Mouse (Mus musculus) neural tube, embryonic 12.5 days (tissue): Measurements from ENCODE around the gene Lefty1. TPM values are rescaled to one million over a fixed set of nuclear protein-coding genes. Genes with fewer than 3 reads are reported as not detected.

Experiments used
- ATAC-seq: fragments of 200-750 bp; cut with Nextera tagmentation; 2 replicates; pipeline ENCODE4 v1.8.0; 2017; ENCODE audit warnings: low read depth, mild to moderate bottlenecking, moderate TSS enrichment, moderate library complexity; ENCODE audit not compliant: low FRiP score
- H3K27ac ChIP-seq: fragments of 300-500 bp; sonication (generic); 2 replicates; pipeline ENCODE4 v1.5.1; 2016
- H3K27me3 ChIP-seq: fragments of 300-500 bp; sonication (generic); replicated peaks from 2 replicates; pipeline ENCODE4 v1.6.1; 2016; ENCODE audit warnings: mild to moderate bottlenecking
- H3K36me3 ChIP-seq: fragments of 300-500 bp; sonication (generic); 2 replicates; pipeline ENCODE4 v1.6.1; 2016; ENCODE audit warnings: mild to moderate bottlenecking
- H3K4me1 ChIP-seq: fragments of 300-500 bp; sonication (generic); 2 replicates; pipeline ENCODE4 v1.6.1; 2016
- H3K4me2 ChIP-seq: fragments of 300-500 bp; sonication (generic); replicated peaks from 2 replicates; pipeline ENCODE4 v1.6.1; 2016; ENCODE audit warnings: mild to moderate bottlenecking
- H3K4me3 ChIP-seq: fragments of 300-500 bp; sonication (generic); 2 replicates; pipeline ENCODE4 v1.5.1; 2016
- H3K9ac ChIP-seq: fragments of 300-500 bp; sonication (generic); 2 replicates; pipeline ENCODE4 v1.6.1; 2016; ENCODE audit warnings: mild to moderate bottlenecking
- H3K9me3 ChIP-seq: fragments of 300-500 bp; sonication (generic); 2 replicates; pipeline ENCODE4 v1.6.1; 2016; ENCODE audit warnings: mild to moderate bottlenecking
- WGBS: fragments of 180-500 bp; shearing (Covaris S2); methylation state at CpG from one replicate; pipeline ENCODE4 v1.1.7; 2016; 5-methylcytosine and 5-hydroxymethylcytosine counted together
- polyA plus RNA-seq: library from polyadenylated mRNA; unstranded; fragments of >200 nt; fragmentation: Nextera tagmentation; extraction: Ambion mirVana; gene quantifications from 2 replicates; pipeline ENCODE4 v1.2.1, GENCODE M21; 2016

Lefty1 gene
- polyA plus RNA-seq, 1 experiment from 2014 or later, result 0.46 TPM

DNA sequence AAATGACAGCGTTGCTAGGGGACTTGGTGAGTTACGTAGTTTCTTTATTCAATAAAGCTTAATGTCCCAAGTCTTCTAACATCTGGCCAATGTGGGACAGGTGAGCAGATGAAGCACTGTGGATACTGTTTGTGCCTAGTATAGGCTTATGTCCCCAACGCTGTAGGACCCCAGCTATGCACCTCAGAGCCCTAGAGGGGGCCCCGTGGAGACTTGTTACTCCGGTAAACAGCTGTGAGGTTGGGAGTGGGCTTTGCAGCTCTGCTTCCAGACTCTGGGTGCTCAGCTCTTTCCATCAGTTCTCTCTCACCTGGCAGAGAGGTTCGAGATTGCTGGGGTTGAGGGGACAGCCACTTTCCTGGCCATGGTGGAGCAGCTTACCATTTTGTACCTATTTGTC lies 29.5 kb upstream of the Lefty1 start:
- Histone ChIP-seq H3K9ac (peak overlapping the region; percentile 93), H3K4me2 (peak overlapping the region; percentile 90), H3K27me3 (no peaks in the 10 kb centered on the region), H3K36me3 (peaks cover 27% of the 10 kb centered on the region), H3K9me3 (no peaks in the 10 kb centered on the region), H3K27ac (no peak overlapping the region), H3K4me3 (peak overlapping the region; percentile 79; the same call in 1 of the 2 replicates), H3K4me1 (peaks cover 18% of the 10 kb centered on the region)
- WGBS, result 69% methylated on average over 6 of the region's 6 CpGs
- no peak for ATAC-seq

DNA sequence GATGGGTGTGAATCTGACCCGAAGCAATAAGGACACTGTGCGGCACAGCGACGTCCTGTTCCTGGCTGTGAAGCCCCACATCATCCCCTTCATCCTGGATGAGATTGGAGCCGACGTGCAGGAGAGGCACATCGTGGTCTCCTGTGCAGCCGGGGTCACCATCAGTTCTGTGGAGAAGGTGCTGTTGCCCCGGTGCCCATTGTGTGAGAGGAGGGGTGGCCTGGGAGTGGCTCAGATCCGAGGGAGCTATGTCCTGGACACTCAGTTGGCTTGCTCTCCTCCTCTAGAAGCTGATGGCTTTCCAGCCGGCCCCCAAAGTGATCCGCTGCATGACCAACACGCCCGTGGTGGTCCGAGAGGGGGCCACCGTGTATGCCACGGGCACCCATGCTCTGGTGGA lies 28.9 kb upstream of the Lefty1 start:
- Histone ChIP-seq H3K9ac (no peak overlapping the region; the same call in 1 of the 2 replicates), H3K4me1 (peaks cover 18% of the 10 kb centered on the region), H3K4me2 (peak overlapping the region; percentile 90), H3K27ac (no peak overlapping the region), H3K4me3 (no peak overlapping the region), H3K9me3 (no peaks in the 10 kb centered on the region), H3K27me3 (no peaks in the 10 kb centered on the region), H3K36me3 (peaks cover 27% of the 10 kb centered on the region)
- WGBS, result 95% methylated on average over 17 of the region's 17 CpGs
- ATAC-seq, result no peak

DNA sequence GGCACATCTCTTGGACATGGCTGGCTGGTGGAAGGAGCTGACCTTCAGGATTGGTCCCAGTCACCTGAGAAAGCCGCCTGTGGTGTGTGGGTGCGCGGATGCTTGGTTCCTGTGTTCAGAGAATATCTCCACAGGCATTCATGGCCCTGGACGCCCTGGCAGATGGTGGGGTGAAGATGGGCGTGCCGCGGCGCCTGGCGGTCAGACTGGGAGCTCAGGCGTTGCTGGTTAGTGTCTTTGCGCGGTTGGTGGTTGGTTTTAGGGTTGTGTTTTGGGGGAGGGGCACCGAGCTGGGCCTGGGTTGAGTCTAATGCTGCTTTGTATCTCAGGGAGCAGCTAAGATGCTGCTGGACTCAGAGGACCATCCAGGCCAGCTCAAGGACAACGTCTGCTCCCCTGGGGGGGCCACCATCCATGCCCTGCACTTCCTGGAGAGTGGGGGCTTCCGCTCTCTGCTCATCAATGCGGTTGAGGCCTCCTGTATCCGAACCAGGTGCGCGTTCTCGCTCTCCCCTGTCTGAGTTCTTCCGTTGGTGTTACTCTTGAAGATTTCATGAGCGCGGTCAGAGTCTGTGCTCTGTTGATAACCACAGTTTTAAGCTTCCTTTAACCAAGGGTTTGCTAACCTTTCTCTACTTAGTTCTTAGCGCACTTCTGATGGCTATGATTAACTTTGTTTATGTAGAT lies 28.2 kb upstream of the Lefty1 start:
- Histone ChIP-seq H3K27me3 (no peaks in the 10 kb centered on the region), H3K4me3 (no peak overlapping the region), H3K36me3 (peaks cover 27% of the 10 kb centered on the region), H3K4me1 (peaks cover 18% of the 10 kb centered on the region), H3K9me3 (no peaks in the 10 kb centered on the region), H3K9ac (no peak overlapping the region), H3K4me2 (no peak overlapping the region), H3K27ac (no peak overlapping the region)
- ATAC-seq, result no peak
- WGBS, result 93% methylated on average over 24 of the region's 24 CpGs

DNA sequence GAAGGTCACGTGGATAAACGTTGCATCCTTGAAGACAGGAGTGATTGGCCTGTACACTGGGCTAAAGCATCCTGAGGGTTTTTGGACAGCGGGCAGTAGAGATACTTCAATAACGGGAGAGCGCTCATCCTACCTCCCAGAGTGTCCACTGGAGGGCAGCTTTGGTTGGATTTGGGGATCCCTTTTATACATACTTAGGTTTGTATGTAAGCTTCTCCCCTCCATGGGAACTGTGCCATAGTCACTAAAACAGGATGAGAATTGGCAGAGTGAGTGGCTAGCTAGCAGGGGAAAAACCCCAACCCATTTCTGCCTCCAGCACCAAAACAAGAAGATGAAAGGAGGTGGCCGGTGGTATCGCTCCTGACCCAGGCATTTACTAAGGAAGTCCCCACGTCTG lies 23.7 kb upstream of the Lefty1 start:
- Histone ChIP-seq H3K4me3 (no peak overlapping the region), H3K27ac (no peak overlapping the region), H3K9ac (no peak overlapping the region), H3K36me3 (peaks cover 23% of the 10 kb centered on the region), H3K4me1 (peaks cover 4% of the 10 kb centered on the region; the same call in 1 of the 2 replicates), H3K9me3 (no peaks in the 10 kb centered on the region), H3K27me3 (no peaks in the 10 kb centered on the region), H3K4me2 (no peak overlapping the region)
- 52% methylated on average over 8 of the region's 8 CpGs for WGBS
- ATAC-seq, result no peak

DNA sequence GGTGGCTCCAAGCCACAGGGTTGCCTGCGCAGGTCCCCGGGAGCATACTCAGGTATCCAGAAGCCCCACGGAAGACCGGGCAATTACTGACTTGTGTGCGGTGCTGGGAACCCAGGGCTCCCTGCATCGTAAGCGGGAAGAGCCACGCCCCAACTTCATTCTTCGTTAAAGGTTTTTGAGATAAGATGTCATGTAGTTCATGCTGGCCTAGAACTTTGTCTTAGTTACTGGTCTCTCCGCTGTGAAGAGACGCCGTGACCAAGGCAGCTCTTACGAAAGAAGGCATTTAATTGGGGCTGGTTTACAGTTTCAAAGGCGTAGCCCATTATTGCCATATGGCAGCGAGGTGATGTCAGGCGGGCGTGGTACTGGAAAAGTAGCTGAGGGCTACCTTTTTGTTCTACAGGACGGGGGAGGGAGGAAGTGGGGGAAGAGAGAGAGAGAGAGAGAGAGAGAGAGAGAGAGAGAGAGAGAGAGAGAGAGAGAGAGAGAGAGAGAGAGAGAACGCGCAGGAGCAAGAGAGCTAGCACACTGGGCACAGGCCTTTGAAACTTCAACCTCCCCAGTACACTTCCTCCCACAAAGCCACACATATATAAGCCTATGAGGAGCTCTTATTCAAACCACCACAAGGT lies 23.1 kb upstream of the Lefty1 start:
- no peaks in the 10 kb centered on the region for H3K27me3 ChIP-seq
- no peak for ATAC-seq
- no peak overlapping the region for H3K4me3 ChIP-seq
- H3K4me1 ChIP-seq, result no peaks in the 10 kb centered on the region
- H3K9ac ChIP-seq, result no peak overlapping the region
- H3K9me3 ChIP-seq, result no peaks in the 10 kb centered on the region
- 57% methylated on average over 20 of the region's 20 CpGs for WGBS
- H3K27ac ChIP-seq, result no peak overlapping the region
- H3K36me3 ChIP-seq, result peaks cover 18% of the 10 kb centered on the region
- H3K4me2 ChIP-seq, result no peak overlapping the region

DNA sequence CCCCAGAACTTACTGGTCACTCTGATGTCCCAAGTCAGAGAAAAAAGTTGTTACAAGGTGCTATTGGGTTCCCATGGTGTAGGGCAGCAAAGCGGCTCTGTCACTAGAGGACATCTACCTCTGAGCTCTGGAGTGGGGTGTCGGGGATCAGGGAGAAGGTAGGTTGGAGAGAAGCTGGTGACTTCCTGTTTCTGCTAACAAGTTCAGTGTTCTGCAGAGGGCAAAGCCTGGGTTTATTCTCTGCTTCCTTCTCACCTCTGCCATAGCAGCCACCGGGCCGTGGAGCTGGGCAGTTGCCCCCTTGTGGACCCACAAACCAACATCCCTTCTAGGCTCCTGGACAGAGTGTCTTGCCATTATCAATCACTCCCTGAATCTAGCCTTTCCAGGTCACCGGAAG lies 22.0 kb upstream of the Lefty1 start:
- H3K9ac ChIP-seq, result no peak overlapping the region
- peaks cover 9% of the 10 kb centered on the region for H3K36me3 ChIP-seq
- no peak overlapping the region for H3K27ac ChIP-seq
- H3K27me3 ChIP-seq, result no peaks in the 10 kb centered on the region
- no peaks in the 10 kb centered on the region for H3K9me3 ChIP-seq
- no peak overlapping the region for H3K4me2 ChIP-seq
- WGBS, result 87% methylated on average over 5 of the region's 5 CpGs
- ATAC-seq, result no peak
- no peaks in the 10 kb centered on the region for H3K4me1 ChIP-seq
- no peak overlapping the region for H3K4me3 ChIP-seq

DNA sequence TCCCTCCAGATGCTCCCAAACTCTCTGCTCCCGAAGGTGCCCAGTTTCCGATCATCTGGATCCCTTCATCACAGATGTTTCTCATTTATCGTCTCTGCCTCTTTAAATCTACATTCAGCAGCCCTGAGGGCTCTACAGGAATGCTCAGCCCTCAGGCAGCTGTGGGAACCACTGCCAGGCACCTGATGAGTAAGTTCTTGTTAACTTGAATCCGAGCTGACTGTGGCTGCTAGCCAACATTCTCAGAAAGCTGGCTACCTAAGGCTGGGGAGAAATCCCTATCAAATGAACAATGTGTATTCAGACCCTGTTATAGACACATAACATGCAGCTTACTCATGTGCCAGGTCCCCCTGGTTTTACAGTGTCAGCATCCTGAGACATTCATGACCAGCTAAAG lies 21.0 kb upstream of the Lefty1 start:
- Histone ChIP-seq H3K9ac (no peak overlapping the region), H3K27ac (no peak overlapping the region), H3K4me3 (no peak overlapping the region), H3K27me3 (no peaks in the 10 kb centered on the region), H3K4me1 (no peaks in the 10 kb centered on the region), H3K9me3 (no peaks in the 10 kb centered on the region), H3K36me3 (no peaks in the 10 kb centered on the region; the same call in 1 of the 2 replicates), H3K4me2 (no peak overlapping the region)
- WGBS, result 64% methylated on average over 4 of the region's 4 CpGs
- no peak for ATAC-seq

DNA sequence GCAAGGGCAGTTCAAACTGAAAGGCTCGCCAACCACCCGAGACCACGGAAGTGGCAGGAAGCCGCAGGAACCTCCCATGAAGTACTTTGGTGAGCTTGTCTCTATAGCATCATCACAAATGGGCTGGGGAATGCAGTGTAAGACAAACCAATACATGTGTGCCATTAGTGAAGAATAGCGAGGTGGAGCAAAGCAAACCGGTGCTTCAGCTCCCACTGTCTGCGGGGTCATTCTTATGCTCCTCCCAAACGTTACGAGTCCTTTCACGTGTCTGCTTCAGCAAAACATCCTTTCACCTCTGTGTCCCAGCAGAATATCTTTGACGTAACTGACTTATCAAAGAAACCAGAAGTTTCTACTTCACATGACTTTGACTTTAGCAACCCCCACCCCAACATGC lies 18.4 kb upstream of the Lefty1 start:
- no peak overlapping the region for H3K4me3 ChIP-seq
- no peak overlapping the region for H3K4me2 ChIP-seq
- no peaks in the 10 kb centered on the region for H3K4me1 ChIP-seq
- H3K27me3 ChIP-seq, result no peaks in the 10 kb centered on the region
- 90% methylated on average over 11 of the region's 11 CpGs for WGBS
- H3K36me3 ChIP-seq, result no peaks in the 10 kb centered on the region
- H3K9me3 ChIP-seq, result no peaks in the 10 kb centered on the region
- no peak for ATAC-seq
- no peak overlapping the region for H3K9ac ChIP-seq
- H3K27ac ChIP-seq, result no peak overlapping the region

DNA sequence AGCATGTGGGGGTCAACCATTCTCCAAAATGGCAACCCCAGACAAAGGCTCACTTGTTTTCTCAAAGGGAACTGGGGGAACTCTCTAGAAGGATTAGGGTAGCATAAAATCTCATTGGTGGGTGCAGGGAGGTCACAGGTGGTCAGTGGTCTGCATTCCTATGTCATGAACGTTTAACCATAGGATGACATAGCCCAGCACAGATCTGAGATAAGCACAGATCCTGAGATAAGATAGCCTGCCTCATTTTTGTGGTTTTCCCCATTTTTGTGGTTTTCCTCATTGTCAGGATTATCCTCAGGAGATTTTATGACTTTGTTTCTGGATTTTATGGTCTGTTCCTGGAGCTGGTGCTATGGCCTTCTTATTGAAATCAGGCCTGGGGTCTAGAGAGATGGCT lies 17.8 kb upstream of the Lefty1 start:
- Histone ChIP-seq H3K36me3 (no peaks in the 10 kb centered on the region), H3K27ac (no peak overlapping the region), H3K27me3 (no peaks in the 10 kb centered on the region), H3K4me2 (no peak overlapping the region), H3K9me3 (no peaks in the 10 kb centered on the region), H3K4me1 (no peaks in the 10 kb centered on the region), H3K9ac (no peak overlapping the region), H3K4me3 (no peak overlapping the region)
- WGBS, result 63% methylated on average over 1 of the region's 1 CpGs
- ATAC-seq, result no peak

DNA sequence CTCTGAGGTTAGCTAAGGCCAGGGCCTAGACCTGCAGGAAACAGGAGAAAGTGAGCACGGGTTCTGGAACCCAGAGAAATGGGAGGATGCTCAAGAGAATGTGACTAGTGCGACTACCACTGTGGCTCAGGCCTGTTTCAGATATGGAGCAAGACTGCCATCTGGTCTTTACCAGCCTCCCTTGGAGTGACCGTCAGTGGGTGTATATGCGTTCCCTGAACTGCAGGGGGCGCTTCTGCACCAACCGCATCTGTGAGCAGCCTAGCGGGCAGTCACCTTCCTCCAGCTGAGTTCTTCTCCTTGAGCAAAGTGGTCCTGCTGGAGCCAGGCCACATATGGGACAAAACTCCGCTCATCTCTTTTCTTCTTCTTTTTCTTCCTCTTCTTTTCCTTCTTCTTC lies 15.1 kb upstream of the Lefty1 start:
- ATAC-seq, result no peak
- no peak overlapping the region for H3K27ac ChIP-seq
- H3K4me1 ChIP-seq, result no peaks in the 10 kb centered on the region
- no peaks in the 10 kb centered on the region for H3K27me3 ChIP-seq
- WGBS, result 37% methylated on average over 8 of the region's 8 CpGs
- H3K9me3 ChIP-seq, result no peaks in the 10 kb centered on the region
- no peaks in the 10 kb centered on the region for H3K36me3 ChIP-seq
- H3K9ac ChIP-seq, result no peak overlapping the region
- H3K4me3 ChIP-seq, result no peak overlapping the region
- no peak overlapping the region for H3K4me2 ChIP-seq

DNA sequence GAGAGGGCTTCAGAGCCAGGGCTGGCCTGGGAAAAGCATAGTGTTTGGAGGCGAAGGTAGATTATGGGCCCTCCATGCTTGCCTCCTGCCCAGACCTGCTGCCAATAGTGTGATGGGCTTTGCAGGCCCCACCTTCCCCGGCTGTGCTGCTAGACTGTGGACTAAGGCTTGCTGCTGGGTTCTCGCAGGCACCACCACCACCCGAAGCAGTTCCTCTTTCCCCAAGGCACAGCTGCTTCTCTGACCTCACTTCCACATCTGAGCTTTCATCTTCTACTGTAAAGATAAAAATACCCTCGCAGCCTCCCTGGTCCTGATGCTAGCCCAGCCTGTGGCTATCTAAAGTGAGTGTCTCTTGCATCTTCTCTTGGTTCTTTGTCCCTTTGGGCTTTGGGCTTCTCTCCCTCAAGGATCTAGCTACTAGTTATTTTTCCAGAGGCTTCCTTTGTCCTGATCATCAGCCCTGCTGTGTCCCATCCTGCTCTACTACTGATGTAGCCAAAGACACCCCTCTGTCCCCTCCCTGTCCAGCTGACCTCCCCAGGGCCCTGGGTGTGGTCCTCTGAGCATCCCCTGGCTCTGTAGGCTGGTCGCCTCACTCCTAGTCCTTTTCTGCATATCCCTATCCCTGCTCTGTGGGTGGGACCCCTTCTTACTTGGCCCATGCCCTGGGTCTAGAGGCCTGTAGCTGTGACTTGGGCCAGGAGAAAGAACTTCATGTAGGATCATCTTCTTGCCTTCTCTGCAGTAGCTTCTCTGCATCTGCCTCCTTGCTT lies 12.4 kb upstream of the Lefty1 start:
- no peaks in the 10 kb centered on the region for H3K27me3 ChIP-seq
- no peak overlapping the region for H3K27ac ChIP-seq
- H3K4me2 ChIP-seq, result no peak overlapping the region
- no peak for ATAC-seq
- H3K9ac ChIP-seq, result no peak overlapping the region
- WGBS, result 74% methylated on average over 6 of the region's 6 CpGs
- H3K36me3 ChIP-seq, result no peaks in the 10 kb centered on the region
- H3K4me1 ChIP-seq, result no peaks in the 10 kb centered on the region
- no peak overlapping the region for H3K4me3 ChIP-seq
- no peaks in the 10 kb centered on the region for H3K9me3 ChIP-seq

DNA sequence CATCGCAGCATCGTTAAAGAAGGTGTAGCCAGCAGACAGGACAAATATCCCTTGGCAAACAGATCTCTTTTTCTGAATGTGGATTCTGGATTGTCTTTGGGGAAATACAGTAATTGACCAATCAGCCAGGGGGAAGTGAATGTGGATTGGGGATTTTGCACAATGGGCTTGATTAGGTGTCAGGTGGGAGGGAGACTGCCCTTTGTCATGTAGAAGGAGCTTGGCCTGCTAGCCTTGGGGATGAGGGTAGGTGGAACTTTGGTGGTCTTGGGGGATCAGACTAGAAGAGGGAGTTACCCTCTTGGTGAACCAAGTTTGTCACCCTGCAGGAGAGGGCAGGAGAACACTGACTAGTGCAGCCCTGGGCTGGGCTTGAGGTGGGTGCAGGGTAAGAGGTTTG lies 10.1 kb upstream of the Lefty1 start:
- Histone ChIP-seq H3K9ac (no peak overlapping the region), H3K27me3 (no peaks in the 10 kb centered on the region), H3K4me1 (no peaks in the 10 kb centered on the region), H3K36me3 (no peaks in the 10 kb centered on the region), H3K27ac (no peak overlapping the region), H3K9me3 (no peaks in the 10 kb centered on the region), H3K4me3 (no peak overlapping the region), H3K4me2 (no peak overlapping the region)
- ATAC-seq, result no peak
- 27% methylated on average over 2 of the region's 2 CpGs for WGBS
